Comparison of ENCODE assay signal across 9 mouse cellular contexts in genomic region chr4:149066672-149067551, GRCm38 (mm10). TPM values are rescaled to one million over a fixed set of nuclear protein-coding genes. Genes with fewer than 3 reads are reported as not detected.
A peak's percentile ranks its signal among the peaks of the same experiment; 100 is the strongest.
DNase-seq lines count a peak whose midpoint lies in the region; ATAC-seq lines count a peak whose summit lies in the region.
"Had no signal": no experiment of that assay in that cellular context is flagged by ENCODE, and none has a peak within 500 bp of the region (broad histone marks: within the 10 kb centered on the region; RNA-seq: fewer than 3 reads in every experiment).

No protein-coding gene starts in this region.

- no peak overlapping the region for H3K27ac ChIP-seq in forebrain, embryonic 15.5 days (replicated peaks)
- no peak overlapping the region for H3K27ac ChIP-seq in forebrain, embryonic 10.5 days
- no peak overlapping the region for H3K27ac ChIP-seq in liver, embryonic 16.5 days (ENCODE audit: low read length)
- H3K27ac ChIP-seq: midbrain, embryonic 12.5 days had no signal

- H3K9me3 ChIP-seq in forebrain, embryonic 15.5 days, result no peaks in the 10 kb centered on the region
- no peaks in the 10 kb centered on the region for H3K9me3 ChIP-seq in forebrain, embryonic 10.5 days
- H3K9me3 ChIP-seq in liver, embryonic 16.5 days (replicated peaks; ENCODE audit: control insufficient read depth, low read length), result no peaks in the 10 kb centered on the region
- H3K9me3 ChIP-seq: midbrain, embryonic 12.5 days had no signal

- no peak overlapping the region for H3K4me2 ChIP-seq in forebrain, embryonic 15.5 days (replicated peaks)
- H3K4me2 ChIP-seq in liver, embryonic 16.5 days (ENCODE audit: low read depth, low read length), result no peak overlapping the region
- H3K4me2 ChIP-seq: midbrain, embryonic 12.5 days had no signal

- ATAC-seq in forebrain, embryonic 15.5 days (replicated peaks), result peak; percentile 61
- peak; percentile 30; the same call in 1 of the 2 replicates for ATAC-seq in liver, embryonic 16.5 days (ENCODE audit: low read depth)

- H3K27me3 ChIP-seq in forebrain, embryonic 15.5 days, result no peaks in the 10 kb centered on the region
- H3K27me3 ChIP-seq in forebrain, embryonic 10.5 days (ENCODE audit: poor library complexity, severe bottlenecking), result no peaks in the 10 kb centered on the region
- no peaks in the 10 kb centered on the region for H3K27me3 ChIP-seq in liver, embryonic 16.5 days (ENCODE audit: control insufficient read depth, insufficient read depth, low read depth, low read length)
- H3K27me3 ChIP-seq: midbrain, embryonic 12.5 days had no signal

- WGBS in forebrain, embryonic 15.5 days, result 76% methylated on average over 22 of the region's 22 CpGs
- 86% methylated on average over 22 of the region's 22 CpGs for WGBS in forebrain, embryonic 10.5 days
- 60% methylated on average over 22 of the region's 22 CpGs for WGBS in liver, embryonic 16.5 days (ENCODE audit: insufficient replicate concordance)

- no peaks in the 10 kb centered on the region for H3K36me3 ChIP-seq in forebrain, embryonic 15.5 days
- peaks cover 29% of the 10 kb centered on the region for H3K36me3 ChIP-seq in forebrain, embryonic 10.5 days (replicated peaks)
- peaks cover 1% of the 10 kb centered on the region; the same call in 1 of the 2 replicates for H3K36me3 ChIP-seq in liver, embryonic 16.5 days (ENCODE audit: control insufficient read depth, insufficient read depth)

- no peak overlapping the region for H3K4me3 ChIP-seq in forebrain, embryonic 15.5 days
- no peak overlapping the region for H3K4me3 ChIP-seq in forebrain, embryonic 10.5 days
- H3K4me3 ChIP-seq in liver, embryonic 16.5 days (ENCODE audit: low read depth, low read length), result no peak overlapping the region
- H3K4me3 ChIP-seq: midbrain, embryonic 12.5 days had no signal

- no peak for DNase-seq in forebrain, embryonic 10.5 days (ENCODE audit: extremely low spot score, low spot score)
- DNase-seq in right cerebral cortex, adult 18-20 months, result peak; percentile 32
- DNase-seq in right cerebral cortex, postnatal 4 days, result no peak
- no peak for DNase-seq in natural killer cell, adult 2 months (ENCODE audit: low spot score in 2 of 2)
- DNase-seq in embryo, embryonic 10 days (ENCODE audit: low spot score), result no peak
- no peak for DNase-seq in frontal cortex, adult 2 months (ENCODE audit: extremely low spot score in 1 of 2, low spot score in 1 of 2)

- H3K4me1 ChIP-seq in forebrain, embryonic 15.5 days, result peaks cover 10% of the 10 kb centered on the region; the same call in 1 of the 2 replicates
- peaks cover 53% of the 10 kb centered on the region for H3K4me1 ChIP-seq in forebrain, embryonic 10.5 days
- H3K4me1 ChIP-seq in liver, embryonic 16.5 days (ENCODE audit: control insufficient read depth, low read depth, low read length), result no peaks in the 10 kb centered on the region

- H3K9ac ChIP-seq in forebrain, embryonic 15.5 days (replicated peaks), result 0 out of 2 replicates have a peak overlapping the region, but pooled peaks have one; percentile 10
- no peak overlapping the region for H3K9ac ChIP-seq in liver, embryonic 16.5 days (ENCODE audit: low read depth, low read length)
- H3K9ac ChIP-seq: midbrain, embryonic 12.5 days had no signal

RNA-seq across cellular contexts. Expression of gene Pex14, which starts 32.8 kb away (rescaled TPM):
- 53.4 and 54.2 TPM in 2 replicates for polyA plus RNA-seq in forebrain, embryonic 15.5 days (2015; fragmentation: Nextera tagmentation; extraction: Ambion mirVana)
- 54.4 and 58.9 TPM in 2 replicates for polyA plus RNA-seq in forebrain, embryonic 10.5 days (2016; fragmentation: Nextera tagmentation; extraction: Ambion mirVana)
- 28.7 and 31.1 TPM in 2 replicates for polyA plus RNA-seq in liver, embryonic 16.5 days (2015; fragmentation: Nextera tagmentation; extraction: Ambion mirVana)
- 42.5 and 44.3 TPM in 2 replicates for polyA plus RNA-seq in frontal cortex, adult 2 months (2012; rRNA removed)

RNA-seq across cellular contexts. Expression of gene Dffa, which starts 37.0 kb away (rescaled TPM):
- polyA plus RNA-seq in forebrain, embryonic 15.5 days (2015; fragmentation: Nextera tagmentation; extraction: Ambion mirVana), result 24.2 and 25.0 TPM in 2 replicates
- polyA plus RNA-seq in forebrain, embryonic 10.5 days (2016; fragmentation: Nextera tagmentation; extraction: Ambion mirVana), result 30.5 and 33.4 TPM in 2 replicates
- 16.0 and 17.0 TPM in 2 replicates for polyA plus RNA-seq in liver, embryonic 16.5 days (2015; fragmentation: Nextera tagmentation; extraction: Ambion mirVana)
- polyA plus RNA-seq in frontal cortex, adult 2 months (2012; rRNA removed), result 47.6 and 49.2 TPM in 2 replicates

RNA-seq across cellular contexts. Expression of gene Cort, which starts 59.7 kb away (rescaled TPM):
- polyA plus RNA-seq in forebrain, embryonic 15.5 days (2015; fragmentation: Nextera tagmentation; extraction: Ambion mirVana), result 1.2 and 1.3 TPM in 2 replicates
- polyA plus RNA-seq in forebrain, embryonic 10.5 days (2016; fragmentation: Nextera tagmentation; extraction: Ambion mirVana), result 0.30 TPM in 1 of 2 replicates, not detected in the other
- polyA plus RNA-seq in liver, embryonic 16.5 days (2015; fragmentation: Nextera tagmentation; extraction: Ambion mirVana), result not detected in 2 replicates
- 9.8 and 12.3 TPM in 2 replicates for polyA plus RNA-seq in frontal cortex, adult 2 months (2012; rRNA removed)
